Mouse (Mus musculus) gastrocnemius, postnatal 25 days (tissue): ENCODE data around the gene Pcdh9. TPM values are rescaled to one million over a fixed set of nuclear protein-coding genes. Genes with fewer than 3 reads are reported as not detected.

Experiments
- DNase-seq: peaks from one replicate; pipeline ENCODE4 v3.0.0; 2022
- total RNA-seq, 2 experiments: library from RNA; stranded (reverse); gene quantifications; 1 replicate in 1 of 2; 2 replicates in 1 of 2; pipeline ENCODE4 v1.2.3; 2021

Gene Pcdh9
- total RNA-seq, 2 experiments from 2014 or later, result 0.54 to 1.1 TPM

DNA sequence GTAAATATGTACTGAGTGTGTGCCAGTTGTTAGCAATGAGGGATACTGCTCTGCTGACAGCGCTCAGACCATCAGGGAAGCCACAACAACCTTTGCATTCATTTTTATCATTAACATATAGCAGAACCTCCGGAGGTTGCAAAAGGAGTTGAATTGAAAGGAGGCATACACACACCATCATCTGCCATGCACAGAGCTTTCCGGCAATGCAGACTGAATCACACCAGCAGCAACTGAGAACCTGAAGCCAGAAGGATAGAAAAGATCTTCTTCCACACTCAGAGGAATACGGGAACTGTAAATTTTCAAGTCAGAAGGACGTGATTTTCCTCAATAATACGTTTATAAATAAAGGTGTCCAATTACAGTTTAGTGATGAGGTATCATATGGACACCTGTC, 747.1 kb downstream of the Pcdh9 start:
- DNase-seq, result no peak

GRCm38 (mm10) chr14:93142076-93142475, 748.4 kb downstream of the Pcdh9 start:
- no peak for DNase-seq

DNA sequence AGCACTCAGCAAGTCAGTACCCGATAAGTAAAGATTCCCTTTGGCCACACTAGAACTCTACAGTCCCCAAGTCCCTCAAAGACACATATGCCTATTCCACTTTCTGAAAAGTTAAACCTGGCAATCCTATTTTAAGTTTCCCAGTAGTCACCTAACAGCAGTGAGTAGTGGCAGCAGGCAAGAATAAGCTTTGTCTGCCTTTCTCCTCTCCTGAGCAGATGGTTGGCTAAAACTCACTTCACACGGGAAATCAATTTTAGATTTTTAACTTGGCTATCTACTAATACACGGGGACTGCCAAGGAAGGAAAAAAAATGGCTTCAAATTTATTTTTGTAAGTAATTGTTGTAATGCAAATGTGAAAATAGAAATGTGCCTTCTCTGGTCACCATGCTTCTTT, 763.5 kb downstream of the Pcdh9 start:
- no peak for DNase-seq

DNA sequence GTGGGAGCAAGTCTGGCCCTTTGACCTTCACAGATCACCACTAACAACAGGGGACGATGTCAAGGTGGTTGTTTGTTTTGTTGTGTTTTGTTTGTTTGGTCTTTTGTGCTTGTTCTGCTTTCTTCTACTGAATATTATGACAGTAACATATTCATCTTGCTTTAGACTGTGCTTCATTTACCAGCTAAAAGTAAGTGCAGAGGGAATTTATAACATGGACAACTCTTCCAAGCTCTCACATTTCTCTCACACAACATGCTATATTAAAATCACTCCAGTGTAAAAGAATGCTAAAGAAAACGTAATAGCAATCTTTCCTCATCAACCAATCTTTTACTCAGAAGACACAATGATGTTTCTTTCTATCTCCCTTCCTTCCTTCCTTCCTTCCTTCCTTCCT, 787.7 kb downstream of the Pcdh9 start:
- DNase-seq, result no peak

DNA sequence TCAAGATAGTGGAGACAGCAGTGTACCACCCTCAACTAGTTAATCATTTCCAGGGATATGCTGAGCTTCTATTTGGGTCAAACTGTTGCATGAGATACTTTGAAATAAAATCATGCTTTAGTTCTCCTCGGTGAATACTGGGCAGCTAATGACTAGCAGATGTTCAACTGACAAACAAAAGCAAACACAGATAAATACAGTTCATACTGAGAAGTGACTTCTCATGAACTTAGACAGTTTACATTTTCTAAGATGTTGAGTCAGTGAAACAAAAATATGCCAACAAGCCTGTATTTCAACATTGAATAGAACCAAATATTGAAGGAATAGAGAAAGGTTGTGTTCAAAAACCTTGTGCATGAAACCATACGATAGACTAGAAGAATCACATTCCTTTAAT, 795.4 kb downstream of the Pcdh9 start:
- no peak for DNase-seq

GRCm38 (mm10) chr14:93092806-93093205, 797.7 kb downstream of the Pcdh9 start:
- no peak for DNase-seq

DNA sequence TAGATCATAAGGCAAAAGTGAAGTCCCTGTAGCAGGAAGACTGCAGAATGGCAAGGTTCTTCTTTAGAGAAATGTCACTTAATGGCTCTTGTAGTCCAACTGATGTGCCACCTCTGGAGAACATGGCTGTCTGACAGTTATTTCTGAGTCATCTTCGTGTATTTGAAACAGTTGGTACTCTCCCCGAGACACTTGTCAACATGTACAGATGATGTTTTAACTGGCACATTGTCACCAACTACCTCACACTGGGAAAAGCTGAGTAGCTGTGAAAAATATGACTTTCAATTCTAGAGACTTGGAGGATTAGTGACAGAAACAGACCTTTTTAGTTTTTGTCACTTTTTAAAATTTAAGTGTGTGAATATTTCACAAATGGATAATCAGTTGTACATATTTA, 804.8 kb downstream of the Pcdh9 start:
- no peak for DNase-seq

GRCm38 (mm10) chr14:93083140-93083539, 807.3 kb downstream of the Pcdh9 start:
- no peak for DNase-seq

DNA sequence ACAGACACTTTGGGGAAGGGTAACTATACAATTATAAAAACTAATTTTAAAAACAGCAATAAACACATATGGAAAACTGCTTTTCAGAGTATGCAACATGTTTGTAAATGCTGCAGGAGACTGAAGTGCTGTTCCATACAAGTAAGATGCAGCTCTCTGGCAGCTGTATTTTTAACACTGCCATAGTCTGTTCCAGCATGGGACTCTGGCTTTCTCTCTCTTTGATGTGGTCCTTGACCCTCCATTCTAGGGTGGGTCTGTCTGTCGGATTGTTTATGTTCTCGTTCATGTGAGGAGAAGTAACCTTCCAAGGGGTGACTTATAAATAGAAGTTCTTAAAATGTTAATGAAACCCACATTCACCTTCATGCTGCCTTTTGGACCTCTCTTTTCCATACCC, 809.6 kb downstream of the Pcdh9 start:
- no peak for DNase-seq

DNA sequence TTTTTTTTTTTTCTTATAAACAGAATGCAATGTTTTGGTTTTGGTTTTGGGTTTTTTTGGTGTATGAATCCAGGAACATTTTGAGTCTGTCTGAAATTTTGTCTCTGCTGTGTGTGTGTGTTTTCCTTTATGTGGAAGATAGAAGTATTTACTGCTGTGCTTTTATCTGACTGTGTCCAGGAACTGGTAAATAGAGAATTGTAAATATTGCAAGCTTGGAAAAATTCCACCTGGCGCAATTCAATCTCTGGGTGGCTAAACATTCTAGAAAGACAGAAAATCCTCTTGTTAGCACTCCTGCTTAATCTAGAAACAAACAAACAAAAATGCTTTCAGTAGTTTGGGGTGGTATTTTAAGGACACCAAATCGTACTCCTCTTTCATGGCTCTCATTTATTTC, 814.7 kb downstream of the Pcdh9 start:
- no peak for DNase-seq

- no peak for DNase-seq
Observed at GRCm38 (mm10) chr14:93072346-93072745, 818.1 kb downstream of the Pcdh9 start.

- no peak for DNase-seq
Observed at GRCm38 (mm10) chr14:93070140-93070539, 820.3 kb downstream of the Pcdh9 start.

DNA sequence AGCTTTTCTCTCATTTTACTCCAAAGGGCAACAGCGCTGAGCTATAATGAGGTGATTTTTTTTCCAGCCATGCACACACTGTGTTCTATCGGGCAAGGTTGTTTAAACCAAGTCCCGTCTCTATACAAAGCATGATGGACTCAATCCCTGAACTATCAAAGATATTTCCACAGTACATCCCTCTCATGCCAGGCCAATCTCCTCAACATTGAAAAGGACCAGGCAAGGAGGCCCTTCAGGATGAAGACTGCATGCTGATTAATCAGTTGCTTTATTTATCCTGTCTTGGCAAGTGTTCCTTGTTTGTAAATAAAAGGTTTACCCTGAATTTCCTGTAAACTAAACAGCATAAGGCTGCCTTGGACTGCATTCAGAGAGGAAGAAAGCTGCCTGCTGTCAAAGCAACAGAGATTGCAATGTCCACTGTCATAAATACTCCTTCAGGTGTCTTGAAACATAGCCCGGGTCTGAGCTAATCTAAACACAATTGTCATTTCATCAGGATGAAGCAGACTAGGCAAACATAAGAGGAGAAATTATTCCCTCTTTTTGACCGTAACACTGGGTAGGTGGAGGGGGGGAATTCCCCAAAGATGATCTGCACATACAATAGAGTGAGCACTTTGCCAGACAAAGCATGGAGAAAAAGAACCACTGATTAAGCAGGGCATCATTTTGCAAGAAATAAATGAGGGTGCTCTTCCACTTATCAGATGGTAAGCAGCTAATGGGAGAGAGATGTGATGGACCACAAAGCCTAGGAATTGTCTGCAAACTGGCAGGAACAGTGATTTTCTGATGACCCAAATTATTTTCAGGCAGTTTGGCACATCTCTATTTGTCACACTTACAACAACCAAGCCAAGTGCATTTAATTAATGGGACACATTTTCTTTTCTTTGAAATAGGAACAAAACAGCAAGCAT, 822.8 kb downstream of the Pcdh9 start:
- no peak for DNase-seq

DNA sequence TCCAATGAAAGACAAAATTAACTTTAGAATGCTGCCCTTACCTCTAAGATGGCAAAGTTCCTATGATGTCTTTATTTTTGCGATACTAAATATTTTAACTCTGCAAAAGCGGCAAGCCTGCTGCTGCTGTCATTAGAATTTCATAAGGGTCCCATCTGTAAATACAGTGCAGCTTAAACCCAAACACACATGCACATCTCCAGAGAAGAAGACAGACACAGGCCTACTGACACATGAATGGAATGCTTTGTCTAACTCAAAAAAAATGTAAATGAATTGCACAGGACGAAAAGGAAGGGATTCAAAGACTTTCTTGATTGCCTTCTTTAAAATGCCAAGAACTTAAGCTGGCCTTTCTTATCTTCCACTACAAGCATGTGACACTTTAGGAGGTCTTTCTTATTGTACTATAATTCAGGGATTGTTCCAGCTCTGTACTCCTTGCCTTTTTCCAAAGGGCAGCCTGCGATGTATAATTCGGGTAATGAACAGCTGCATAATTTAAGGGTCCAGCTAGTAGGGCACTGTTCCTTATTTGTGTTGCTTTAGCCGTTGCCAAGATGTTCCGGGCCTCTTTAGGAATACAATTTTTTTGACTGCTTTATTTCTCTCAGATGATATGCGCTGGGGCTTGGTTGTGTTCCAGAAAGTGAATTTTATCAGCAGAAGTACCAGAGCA, 823.6 kb downstream of the Pcdh9 start:
- no peak for DNase-seq

- DNase-seq, result no peak
Observed at GRCm38 (mm10) chr14:93061824-93062620, 828.5 kb downstream of the Pcdh9 start.

GRCm38 (mm10) chr14:93058799-93059198, 831.7 kb downstream of the Pcdh9 start:
- no peak for DNase-seq

- no peak for DNase-seq
Observed at GRCm38 (mm10) chr14:93055997-93056396, 834.5 kb downstream of the Pcdh9 start.

DNA sequence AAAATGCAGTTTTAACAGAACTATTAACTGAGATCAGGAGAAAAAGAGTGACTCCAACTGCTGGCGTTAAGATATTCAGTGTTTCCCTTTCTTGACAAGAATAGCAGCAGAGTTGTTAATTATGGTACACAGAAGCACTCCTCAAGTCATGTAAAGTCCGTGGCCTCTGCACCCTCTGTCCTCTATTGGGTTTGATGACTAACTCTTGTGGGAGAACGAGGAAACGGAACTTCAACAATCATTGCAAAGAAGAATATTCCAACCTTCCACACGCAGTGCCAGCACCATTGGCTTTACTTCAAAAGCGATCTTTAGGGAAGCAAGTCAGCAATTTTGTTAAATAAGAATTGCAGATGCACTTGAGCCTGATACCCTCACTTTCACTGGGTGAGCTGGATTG, 849.9 kb downstream of the Pcdh9 start:
- DNase-seq, result no peak

- no peak for DNase-seq
Observed at GRCm38 (mm10) chr14:93039326-93040221, 850.9 kb downstream of the Pcdh9 start.

DNA sequence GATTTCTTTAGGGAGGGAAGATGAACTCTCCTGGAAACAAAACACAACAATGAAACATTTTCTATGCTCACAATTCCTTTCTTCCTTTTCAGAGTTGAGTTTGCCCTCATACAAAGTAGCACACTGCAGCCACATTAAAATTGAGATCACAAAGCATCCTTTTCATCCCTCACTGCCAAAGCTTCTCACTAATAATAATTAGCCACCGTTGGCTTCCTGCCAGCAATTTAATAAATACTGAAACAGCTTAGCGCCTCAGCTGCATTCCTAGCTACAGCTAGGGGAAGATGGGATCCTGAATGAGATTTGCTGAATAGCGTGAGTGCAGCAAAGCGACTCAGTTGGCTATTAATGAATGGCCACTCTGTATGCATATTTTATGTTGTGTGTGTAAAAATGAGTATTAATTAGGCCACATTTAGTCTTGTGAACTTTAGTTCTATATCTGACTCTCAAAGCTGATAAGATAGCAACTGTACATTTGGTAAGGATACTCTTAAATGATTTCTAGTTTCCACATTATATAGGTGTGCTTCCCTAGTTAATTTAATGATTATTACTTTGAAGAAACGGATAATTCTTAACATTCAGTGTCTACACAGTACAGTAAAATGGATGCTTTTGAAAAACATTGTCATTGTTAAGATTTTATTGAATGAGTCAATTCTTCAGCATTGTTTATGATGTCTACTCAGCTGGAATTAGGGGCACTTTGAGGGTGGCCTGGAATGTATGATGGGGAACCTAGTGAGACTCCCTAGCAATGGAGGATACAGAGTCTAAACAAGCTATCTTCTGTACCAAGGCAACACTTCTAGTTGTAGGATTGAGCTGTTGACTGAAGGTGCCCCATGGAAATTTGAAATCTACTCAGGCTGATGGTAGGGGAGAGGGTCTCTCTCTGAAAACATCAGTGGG, 881.1 kb downstream of the Pcdh9 start:
- no peak for DNase-seq
